Mouse (Mus musculus) lung, postnatal 36 days (tissue): Measurements from ENCODE around the gene Aanat.

Source experiments
- DNase-seq: peaks from one replicate; pipeline ENCODE4 v3.0.0; 2022; ENCODE audit warnings: mixed read lengths

Gene Aanat

DNA sequence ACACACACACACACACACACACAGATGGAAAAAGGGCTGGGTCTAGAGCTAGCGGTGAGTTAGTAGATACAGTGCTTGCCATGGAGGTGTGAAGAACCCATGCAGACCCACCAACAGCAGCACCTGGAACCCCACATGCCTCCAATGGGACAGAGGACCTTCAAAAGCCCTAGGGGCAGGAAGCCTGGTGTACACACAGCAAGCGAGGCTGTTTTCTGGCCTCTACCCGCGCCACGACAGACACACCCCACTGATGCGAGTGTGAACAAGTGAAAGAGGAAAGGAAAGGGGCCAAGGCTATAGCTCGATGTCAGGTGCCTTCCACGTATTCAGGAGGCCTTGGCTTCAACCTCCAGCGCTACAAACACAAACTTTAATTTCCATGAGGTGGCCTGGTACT is 25.7 kb downstream of the Aanat start:
- DNase-seq, result no peak

DNA sequence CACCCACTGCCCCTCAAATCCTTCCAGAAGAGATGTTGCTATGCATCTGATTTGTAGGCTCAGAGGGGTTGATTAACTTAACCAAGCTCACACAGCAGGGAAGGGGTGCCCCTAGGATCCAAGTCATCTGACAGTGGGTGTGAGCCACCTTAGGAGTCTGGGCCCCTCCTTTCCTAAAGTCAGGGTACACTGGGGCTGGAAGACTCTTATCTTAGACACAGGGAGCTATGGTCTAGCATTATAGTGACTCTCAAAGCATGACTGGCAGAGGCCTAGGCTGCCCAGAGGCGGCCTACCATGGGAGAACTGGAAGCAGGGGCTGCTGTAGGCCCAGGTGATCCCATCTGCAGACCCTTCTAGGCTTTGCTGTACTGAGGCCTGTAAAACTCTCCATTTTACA is 26.3 kb downstream of the Aanat start:
- no peak for DNase-seq

DNA sequence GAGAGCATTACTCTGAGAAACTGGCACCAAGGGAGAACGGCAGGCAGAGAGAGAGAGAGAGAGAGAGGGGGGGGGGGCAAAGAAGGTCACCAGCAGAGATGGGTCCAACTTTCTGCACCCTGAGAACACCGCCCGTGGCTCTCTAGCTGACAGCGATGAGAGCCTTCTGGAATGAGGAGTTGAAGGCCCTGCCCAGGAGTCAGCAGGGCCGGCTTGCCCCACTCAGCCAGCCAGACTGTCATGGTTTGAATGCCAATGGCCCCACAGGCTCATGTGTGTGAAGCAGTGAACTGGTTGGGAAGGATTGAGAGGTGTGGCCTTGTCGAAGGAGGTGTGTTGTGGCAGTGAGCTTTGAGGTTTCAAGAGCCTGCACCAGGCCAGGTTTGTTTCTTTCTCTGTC is 27.0 kb downstream of the Aanat start:
- DNase-seq, result no peak

DNA sequence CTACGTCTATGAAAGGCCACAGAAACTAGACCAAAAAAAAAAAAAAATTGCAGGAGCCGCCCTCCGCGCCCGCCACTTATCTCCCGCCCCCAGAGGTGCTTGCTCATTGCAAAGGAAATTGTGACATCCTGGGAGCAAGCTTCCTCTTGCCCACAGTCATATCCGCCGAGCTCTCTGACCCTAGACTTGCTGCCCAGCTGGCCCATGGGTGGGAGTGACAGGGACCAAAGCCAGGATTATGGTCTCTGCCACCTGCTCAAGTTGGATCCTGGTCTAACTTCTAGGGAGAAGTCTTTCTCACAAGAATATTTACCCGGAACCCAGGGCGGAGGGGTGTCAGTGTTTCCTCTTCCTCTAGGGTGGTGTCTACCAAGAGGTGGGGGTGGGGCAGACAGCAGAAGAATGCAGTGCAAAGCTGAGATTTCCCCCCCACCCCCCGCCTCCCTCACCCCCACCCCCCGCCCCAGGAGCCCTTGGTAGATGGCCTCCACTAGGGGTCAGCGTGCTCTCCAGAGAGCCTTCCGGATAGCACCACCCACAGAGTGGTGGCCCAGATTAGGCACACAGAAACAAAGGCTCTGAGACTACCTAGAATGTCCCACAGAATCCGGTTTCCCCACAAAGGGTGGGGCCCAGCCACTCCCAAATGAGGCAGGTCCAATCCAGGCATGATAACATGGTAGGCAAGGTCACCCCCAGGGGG is 29.7 kb downstream of the Aanat start:
- peak; percentile 89 for DNase-seq

DNA sequence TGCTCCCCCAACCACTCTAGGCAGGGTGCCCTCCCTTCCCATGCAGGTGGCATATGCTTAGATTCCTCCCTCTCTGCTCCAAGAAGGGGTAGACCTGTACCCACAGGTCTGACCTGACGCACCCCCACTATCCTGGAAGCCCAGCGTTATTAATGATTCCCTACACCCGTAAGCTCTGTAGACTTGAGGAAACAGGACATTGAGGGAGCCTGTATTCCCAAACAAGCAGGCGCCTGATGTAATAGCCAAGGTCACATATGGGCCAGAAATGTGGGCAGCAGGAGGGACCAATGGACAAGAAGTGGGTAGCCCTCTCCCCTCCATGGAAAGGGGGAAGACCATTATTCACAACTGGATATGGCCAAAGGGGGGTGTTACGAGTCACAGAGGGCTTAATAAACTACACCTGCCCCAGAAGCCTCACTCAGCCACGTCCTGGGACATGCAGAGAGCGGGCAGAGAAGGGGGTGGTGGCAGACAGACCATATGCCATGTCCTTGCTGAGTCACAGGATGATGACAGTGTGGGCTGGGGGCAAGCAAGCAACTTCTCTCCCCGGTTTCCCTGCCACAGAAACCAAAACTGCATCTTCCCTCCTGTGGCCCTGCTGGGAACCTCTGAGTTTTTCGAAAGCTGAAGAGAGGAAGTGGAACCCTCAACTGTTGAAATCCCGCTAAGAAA is 30.3 kb downstream of the Aanat start:
- peak; percentile 57 for DNase-seq

DNA sequence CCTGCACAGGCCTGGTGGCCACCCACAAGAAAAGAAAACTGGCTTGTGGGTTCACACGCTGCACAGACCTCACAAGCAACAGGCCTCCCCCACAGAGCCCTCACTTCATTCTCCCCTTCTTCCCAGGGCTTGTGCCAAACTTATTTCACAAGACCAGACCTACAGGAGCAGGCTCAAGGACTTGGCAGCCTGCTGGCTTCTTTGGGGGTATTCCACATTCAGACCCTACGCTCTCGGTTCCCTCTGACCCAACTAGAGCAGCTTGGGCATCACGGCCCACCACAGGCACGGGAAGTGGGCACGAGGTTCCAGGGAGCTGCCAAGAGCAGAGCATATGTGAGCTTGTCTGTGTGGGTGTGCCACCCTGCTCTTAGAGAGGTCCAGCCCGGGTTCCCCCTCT is 31.4 kb downstream of the Aanat start:
- DNase-seq, result peak; percentile 80

DNA sequence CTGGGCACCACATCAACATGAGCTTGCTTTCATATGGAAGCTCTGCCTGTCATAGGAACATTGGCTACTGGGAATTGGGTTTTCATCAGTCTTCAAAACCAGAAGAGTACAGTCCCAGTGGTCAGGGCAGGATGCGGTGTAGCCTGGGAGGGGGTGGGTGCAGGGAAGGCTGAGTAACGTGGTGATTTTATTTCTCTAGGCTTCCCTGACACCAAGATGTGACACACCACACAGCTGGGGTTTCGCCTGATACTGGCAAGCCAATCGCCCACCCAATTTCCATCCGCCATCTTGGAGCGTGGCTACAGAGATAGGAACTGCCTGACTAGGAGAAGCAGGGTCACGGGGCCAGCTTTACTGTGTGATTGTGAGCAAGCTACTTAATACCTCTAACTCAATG is 32.4 kb downstream of the Aanat start:
- DNase-seq, result no peak

DNA sequence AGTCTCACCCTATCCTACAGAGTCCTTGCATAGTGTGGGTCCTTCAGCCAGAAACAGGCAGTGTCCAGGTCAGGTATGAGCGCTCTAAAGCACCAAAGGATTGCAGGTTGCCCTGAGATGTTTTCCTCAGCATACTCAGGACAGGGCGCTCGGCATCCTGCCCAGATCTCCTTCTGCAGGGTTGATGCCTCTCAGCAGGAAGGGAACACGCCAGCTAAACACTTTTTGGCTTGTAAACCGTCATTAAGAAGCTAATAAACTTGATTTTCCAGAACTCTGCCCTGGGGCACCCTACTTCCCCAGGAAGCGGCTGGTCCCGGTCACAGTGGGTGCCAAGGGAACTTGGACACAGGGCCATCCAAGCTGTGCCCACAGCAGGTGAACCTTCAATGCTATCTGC is 32.9 kb downstream of the Aanat start:
- DNase-seq, result peak; percentile 89

DNA sequence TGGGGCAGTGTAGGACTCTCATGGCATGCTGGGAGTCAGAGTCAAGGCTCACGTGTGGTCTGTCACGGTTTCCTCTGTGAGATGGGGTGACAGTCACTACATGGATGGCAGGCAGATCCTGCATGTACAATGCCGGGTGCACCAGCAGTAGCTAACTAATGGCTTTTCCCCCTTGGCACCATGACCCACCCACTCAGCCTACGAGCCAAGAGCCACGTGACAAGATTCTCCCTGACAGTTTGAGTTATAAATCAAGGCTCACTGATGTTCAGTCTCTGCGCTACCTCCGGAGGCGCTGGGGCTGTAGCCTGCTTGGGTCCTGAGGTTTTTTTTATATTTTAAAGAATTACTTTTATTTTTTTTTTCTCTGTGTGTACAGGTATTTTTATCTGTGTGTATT is 33.3 kb downstream of the Aanat start:
- DNase-seq, result no peak

DNA sequence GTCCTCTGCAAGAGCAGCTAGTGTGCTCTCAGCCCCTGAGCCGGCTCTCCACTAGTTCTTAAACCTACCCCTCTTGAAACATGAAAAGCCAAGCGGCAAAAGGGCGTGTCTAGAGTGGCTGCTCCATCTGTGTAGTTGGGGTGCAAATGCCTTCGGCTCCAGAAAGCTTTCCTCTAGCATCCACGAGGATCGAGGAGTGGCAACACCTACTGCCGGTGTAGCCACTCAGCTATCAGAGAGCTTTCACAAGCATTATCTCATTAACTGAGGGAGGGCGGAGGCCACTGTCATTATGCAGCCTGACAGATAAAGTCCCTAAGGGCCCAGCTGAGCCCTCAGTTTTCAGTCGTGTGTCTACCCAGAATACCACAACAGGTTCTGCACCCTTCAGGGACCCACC is 33.8 kb downstream of the Aanat start:
- peak; percentile 85 for DNase-seq

DNA sequence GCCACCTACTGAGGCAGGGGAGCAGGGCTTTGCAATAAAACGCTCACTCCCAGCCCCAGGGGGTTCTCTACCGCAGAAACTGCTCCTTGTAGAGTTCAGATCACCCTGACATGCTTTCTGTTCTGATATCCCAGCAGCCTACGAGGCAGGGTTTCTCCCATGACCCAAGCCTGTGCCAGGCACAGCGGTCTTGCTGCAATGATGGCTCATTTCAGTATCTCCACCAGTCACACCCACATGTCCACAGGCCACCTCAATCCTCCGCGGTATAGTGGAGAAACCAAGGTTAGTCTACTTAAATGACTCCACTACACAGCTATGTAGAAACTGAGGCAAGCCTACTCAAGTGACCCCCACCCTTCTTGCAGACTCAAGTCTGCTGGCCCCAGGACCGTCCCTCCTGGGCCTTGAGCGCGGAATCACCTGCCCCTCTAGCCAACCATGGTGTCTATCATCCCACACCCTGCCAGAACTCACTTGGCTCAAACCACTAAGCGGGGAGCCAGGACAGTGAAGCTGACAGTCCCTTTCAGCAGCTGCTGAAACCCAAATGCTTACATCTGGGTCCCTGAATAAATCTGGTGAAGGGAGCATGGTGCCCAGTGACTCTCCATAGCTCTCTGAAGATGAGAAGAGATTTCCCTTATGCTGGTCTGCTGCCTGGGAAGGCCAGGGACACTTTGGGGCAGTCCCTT is 34.5 kb downstream of the Aanat start:
- DNase-seq, result no peak

DNA sequence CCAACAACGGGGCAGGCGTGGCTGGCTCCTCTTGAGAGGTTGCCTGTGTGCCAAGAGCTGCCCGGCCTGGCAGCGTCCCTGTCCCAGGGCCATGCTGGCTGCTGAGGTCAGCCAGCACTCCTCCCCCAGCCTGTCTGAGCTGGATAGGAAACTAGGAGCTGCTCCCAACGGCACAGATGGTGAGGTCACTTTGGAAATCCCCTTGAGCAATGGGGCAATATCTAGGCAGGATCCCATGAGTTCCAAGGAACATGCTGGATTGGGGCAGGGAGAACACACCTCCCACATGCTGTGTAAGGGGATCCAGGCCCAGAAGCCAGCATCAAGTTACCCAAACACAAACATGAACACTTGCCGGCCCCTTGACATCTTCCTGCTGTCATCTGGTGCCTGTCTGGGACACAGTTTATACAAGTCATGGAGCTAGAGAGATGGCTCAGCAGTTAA is 35.0 kb downstream of the Aanat start:
- peak; percentile 95 for DNase-seq

DNA sequence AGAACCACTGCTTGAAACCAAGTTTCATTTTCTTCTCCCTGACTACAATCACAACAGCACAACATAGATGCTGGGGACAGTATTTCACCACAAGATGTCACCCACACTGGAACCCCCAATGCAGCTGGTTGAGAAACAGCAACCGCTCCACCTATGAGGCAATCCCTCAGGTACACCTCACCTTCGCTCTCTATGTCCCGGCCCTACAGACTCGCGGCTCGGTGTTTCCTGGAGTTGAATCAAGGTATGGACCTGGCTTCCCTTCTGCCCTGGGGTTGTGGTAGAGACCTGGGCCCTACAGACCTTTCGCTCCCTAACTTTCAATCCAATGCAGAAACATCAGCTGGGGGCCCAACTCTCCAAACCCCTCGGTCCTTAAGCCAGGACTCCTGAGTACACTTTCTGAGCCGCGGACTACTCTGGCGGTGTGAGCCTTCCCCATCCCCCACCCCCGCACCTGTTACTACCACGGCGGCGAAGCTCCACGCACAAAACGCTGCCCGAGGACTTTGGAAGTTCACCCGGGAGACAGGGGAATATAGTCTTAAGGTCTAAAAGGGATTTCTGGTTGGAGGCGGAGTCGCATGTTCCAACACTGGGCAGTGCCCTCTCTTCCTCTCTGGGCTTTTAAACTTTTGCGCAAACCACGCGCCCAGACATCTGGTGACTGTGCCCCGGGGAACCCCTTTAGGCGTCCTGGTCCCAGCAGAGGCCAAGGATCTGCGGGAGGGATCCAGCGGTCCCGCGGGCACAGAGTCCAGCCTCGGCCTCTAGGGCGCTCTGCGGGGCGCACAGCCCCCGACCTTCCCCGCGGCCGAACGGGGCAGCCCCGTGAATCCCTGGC is 37.3 kb downstream of the Aanat start:
- no peak for DNase-seq

DNA sequence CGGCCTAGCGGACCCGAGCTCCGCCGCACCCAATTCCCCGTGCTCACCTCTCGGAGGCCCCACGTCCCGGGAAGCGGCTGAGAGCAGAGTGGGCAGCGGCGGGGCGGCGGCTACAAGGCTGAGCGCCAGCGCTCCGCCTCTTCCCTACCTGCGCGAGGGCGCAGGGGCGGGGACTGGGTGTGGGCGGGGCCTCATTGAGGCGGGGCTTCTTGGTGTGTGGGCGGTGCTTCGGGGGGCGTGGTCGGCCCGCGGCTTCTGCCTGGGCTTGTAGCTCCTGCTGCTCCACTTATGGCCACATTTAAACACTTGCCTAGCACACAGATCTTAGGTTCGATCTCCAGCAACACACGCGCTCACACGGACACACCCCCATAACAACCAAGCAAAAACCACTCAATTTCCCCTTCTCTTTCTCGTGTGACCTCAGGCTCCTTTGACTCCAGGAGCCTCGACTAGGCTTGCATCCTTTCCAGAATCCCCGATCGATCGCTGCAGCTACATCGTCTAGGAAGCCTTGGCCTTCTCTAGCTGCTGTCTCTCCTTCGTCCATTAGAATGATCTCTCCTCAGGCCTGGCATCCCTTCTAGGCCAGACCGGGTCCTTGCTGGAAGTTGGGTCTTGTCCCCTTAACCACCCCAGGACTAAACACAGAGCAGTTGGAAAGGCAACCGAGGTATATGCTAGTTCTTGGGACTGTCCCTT is 38.0 kb downstream of the Aanat start:
- peak; percentile 89 for DNase-seq

DNA sequence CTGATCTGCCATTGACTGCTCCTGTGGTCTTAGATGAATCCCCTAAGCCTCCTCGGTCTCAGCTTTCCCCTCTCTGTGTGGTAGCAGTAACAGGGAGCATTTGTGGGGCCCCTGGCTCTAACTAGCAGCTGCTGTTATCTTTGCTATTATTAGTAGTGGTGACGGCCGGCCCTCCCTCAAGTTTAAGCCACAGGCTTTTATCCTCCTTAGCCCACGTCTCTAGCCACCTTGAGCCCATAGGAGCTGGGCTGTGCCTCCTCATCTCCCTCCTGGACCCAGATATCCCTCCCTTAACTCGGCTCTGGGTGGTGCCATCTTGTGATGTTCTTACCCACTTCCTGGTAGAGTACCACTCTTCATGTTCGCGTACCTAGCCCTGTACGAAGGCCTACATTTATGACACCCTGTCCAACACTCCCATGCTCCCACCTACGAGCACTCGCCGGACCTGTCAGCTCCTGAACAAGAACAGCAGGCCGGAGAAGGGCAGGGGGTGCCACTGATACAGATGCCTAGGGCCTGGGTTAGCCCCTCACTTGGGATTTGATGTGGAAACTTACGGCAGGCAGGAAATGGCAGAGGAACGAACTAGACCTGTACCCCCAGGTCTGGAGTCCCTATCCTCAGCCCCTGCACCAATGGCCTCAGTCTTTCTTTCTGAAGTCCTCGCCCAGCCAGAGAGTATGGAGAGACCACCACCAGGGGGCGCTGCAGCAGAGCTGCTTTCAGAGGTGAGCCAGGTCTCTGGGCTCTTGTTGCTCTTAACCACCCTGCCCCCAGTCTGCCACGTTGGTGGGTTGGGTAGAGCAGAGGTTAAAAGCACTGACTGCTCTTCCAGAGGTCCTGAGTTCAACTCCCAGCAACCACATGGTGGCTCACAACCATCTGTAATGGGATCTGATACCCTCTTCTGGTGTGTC is 39.1 kb downstream of the Aanat start:
- DNase-seq, result peak; percentile 71

DNA sequence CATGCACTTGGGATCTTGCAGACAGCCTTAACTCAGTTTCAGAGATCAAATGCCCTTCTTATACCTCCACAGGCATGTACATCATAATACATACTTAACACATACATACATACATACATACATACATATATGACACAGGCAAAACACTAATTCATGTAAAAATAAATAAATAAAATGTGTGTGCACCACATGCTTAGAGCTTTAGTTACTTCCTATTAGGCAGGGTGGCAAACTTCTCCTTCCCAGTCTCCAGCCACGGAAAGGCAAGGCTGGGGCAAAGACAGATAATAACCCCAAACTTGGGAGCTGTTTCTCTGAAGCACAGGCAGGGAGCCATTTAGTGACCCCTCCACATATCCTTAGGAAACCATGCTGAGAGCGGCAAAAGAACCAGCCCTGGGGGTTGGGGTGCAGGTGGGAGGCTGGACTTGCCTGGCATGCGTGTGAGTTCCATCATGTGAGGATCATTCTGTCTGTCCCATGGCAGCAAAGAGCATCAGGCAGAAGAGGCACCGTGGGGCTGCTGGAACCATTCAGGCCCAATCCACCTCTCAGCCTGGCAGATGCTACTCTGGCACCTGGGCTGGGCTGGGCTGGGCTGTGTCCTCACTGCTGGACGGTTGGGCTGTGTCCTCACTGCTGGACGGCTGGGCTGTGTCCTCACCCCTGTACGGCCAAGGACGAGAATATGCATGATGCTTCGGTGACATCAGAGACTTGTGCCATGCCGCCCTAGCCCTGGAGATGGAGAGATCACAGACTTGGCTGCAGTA is 40.3 kb downstream of the Aanat start, which contains the start of gene Rhbdf2:
Gene Rhbdf2, minus strand, starts transcription at position 721 of the 773 bp plus-strand sequence.
- DNase-seq, result no peak

DNA sequence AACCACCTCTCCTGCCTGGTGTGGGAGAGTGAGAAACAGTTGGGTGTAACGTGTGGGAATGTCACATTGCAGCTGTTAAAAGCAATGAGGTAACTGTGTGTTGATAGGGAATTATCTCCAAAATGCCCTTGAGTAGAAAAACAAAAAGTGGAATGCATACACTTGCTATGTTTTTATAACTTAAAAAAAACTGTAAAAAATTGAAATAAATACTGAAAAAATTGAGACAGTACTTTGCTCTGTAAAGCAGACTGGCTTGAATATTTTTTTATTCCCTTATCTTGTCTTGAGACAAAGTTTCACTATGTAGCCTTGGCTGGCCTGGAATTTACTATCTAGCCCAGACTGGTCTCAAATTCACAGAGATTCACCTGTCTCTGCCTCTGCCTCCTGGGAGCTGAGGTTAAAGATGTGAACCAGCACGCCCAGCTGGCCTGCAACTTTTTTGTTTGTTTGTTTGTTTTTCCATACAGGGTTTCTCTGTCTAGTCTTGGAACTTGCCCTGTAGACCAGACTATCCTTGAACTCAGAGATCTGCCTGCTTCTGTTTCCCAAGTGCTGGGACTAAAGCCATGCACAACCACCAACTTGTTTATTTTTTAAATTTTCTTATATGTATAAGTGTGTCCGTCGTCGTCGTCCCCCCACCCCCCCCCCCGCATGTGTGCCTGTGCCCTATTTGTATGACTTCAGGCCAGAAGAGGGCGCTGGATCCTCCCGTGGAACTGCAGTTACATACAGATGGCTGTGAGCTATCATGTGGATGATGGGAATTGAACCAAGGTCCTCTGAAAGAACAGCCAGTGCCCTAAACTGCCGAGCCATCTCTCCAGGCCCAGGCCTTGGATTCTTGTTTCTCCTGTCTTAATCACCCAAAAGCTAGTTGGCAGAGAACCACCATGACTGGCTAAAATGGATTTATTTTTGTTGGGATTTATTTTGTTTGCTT is 41.1 kb downstream of the Aanat start:
- DNase-seq, result peak; percentile 85

DNA sequence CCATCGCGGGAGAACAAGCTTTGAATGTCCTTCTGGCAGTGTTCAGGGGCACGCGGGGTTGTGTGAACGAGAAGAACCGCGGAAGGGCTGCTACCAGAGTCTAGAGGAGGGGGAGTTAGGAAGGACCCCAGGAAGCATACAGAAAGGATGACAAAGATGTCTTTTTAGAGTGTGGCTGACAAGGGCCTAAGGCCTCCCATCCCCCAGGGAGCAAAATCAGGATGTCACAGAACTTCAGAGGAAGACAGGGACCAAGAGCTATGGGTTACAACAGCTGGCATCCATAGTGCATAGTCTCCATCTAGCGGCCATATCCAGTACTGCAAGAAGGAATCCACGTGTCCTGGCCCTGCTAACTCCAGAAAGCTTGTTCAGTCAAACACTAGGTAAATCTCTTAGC is 42.5 kb downstream of the Aanat start:
- peak; percentile 97 for DNase-seq

DNA sequence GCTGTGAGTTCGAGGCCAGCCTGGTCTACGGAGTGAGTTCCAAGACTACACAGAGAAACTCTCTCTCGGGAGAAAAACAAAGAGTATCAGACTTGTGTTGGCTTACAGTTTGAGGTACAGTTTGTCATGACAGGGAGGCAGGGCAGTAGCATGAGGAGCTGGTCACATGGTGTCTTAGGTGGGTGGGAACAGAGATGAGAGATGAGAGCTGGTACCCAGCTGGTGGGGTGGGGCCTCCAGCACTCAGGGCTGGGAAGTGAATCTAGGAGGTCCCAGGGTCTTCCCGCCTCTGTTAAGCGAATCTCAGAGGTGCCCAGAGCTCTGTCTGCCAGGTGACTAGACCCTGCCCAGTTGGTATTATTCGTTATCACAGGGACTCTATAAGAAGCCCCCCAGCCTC is 43.2 kb downstream of the Aanat start:
- DNase-seq, result no peak
